Mouse (Mus musculus): ENCODE results near the gene Abcc9. TPM values are rescaled to one million over a fixed set of nuclear protein-coding genes. Genes with fewer than 3 reads are reported as not detected.

Abcc9 gene
- polyA plus RNA-seq (2011; ENCODE audit: insufficient read length, low read depth, missing spikeins) = 1.0 and 2.3 TPM in 2 replicates

- H3K27ac ChIP-seq (ENCODE audit: insufficient read depth, low read length) = no peak within 1 kb of the TSS
- H3K4me3 ChIP-seq (ENCODE audit: insufficient read depth, low read length) = peak within 1 kb of the TSS; percentile 19
Observed at GRCm38 (mm10) chr6:142701652-142702637, at the start of gene Abcc9. Gene Abcc9 (minus strand): TSS chr6:142702315.

DNA sequence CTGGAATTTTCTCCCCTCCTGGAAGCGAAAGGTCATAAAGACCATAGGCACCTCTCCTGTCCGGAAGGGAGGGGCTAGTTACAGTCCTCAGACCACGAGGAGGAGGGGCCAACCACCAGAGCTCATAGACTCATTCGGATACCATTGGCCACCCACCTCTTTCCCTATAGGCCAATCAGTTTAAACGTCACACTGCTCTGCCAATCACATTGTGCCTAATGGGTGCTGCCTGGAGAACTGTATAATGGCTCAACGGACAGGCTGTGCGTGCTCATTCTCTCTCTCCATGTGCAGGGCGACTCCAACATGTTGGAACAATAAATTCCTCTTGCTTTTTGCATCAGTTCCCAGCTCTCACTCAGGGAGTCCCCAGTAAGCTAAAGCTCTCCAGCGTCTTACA is 49.2 kb upstream of the Abcc9 start:
- Histone ChIP-seq H3K4me3 (ENCODE audit: insufficient read depth, low read length) (no peak overlapping the region), H3K27ac (ENCODE audit: insufficient read depth, low read length) (no peak overlapping the region), H3K4me1 (ENCODE audit: control insufficient read depth, insufficient read depth, low read length) (no peaks in the 10 kb centered on the region)
- no peak for TF ChIP-seq CTCF (IDR thresholded peaks at IDR 0.05; ENCODE audit: borderline replicate concordance, insufficient read depth, low read length)
- TF ChIP-seq POLR2A (IDR thresholded peaks at IDR 0.05; ENCODE audit: low read depth, low read length) = no peak

More at GRCm38 (mm10) chr6:142701652-142702637, at the start of gene Abcc9:
- no peak for TF ChIP-seq POLR2A (IDR thresholded peaks at IDR 0.05; ENCODE audit: low read depth, low read length)
- TF ChIP-seq CTCF (IDR thresholded peaks at IDR 0.05; ENCODE audit: borderline replicate concordance, insufficient read depth, low read length) = no peak
- H3K4me1 ChIP-seq (ENCODE audit: control insufficient read depth, insufficient read depth, low read length) = no peaks in the 10 kb centered on the region

DNA sequence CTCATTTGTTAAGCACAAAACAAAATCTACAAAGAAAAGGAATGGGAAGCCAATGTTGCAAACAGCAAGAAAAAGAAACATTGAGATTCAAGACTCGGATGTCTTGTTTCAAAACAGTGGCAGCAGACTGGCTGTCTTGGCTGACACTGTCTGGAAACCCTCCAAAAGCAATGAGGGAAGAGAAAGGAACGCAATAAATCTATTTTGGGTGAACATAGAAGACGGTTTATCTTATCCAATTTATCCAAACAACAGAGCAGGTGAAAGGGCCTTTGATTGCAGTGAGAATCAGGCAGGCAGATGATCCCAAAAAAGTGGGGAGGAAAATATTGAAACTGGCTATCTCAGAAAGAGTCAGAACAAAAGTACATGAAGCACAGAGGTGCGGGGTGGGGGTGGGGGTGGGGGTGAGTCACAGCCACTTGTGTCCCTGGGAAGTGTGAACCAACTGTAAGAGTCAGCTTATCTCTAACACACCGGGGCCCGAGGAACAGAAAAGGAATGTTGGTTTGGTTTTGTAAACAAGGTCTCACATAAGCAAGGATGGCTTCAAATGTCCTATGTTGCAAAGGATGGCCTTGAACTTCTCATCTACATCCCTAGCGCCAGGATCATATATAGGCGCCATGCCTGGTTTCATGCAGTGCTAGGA is 46.1 kb upstream of the Abcc9 start:
- H3K4me3 ChIP-seq (ENCODE audit: insufficient read depth, low read length) = no peak overlapping the region
- no peak for TF ChIP-seq CTCF (IDR thresholded peaks at IDR 0.05; ENCODE audit: borderline replicate concordance, insufficient read depth, low read length)
- no peak for TF ChIP-seq POLR2A (IDR thresholded peaks at IDR 0.05; ENCODE audit: low read depth, low read length)
- no peaks in the 10 kb centered on the region for H3K4me1 ChIP-seq (ENCODE audit: control insufficient read depth, insufficient read depth, low read length)
- no peak overlapping the region for H3K27ac ChIP-seq (ENCODE audit: insufficient read depth, low read length)

DNA sequence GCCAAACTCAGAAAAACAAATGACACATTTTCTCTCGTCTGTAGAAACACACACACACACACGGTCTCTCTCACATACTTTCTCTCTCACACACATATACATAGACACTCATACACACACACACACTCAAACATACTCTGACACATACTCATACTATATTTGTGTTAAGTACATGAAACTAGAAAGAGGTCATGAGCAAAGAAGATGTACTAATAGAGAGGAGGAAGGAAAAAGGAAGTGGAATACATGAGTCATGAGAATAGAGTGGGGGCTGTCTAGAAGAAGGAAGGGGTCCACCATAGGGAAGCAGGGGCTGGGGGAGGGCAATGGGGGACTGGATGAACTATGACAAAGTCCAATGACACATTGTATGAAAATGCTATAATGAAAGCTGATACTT is 45.0 kb upstream of the Abcc9 start:
- H3K4me1 ChIP-seq (ENCODE audit: control insufficient read depth, insufficient read depth, low read length) = no peaks in the 10 kb centered on the region
- H3K4me3 ChIP-seq (ENCODE audit: insufficient read depth, low read length) = no peak overlapping the region
- H3K27ac ChIP-seq (ENCODE audit: insufficient read depth, low read length) = no peak overlapping the region
- TF ChIP-seq POLR2A (IDR thresholded peaks at IDR 0.05; ENCODE audit: low read depth, low read length) (no peak), CTCF (IDR thresholded peaks at IDR 0.05; ENCODE audit: borderline replicate concordance, insufficient read depth, low read length) (no peak)

- H3K27ac ChIP-seq (ENCODE audit: insufficient read depth, low read length) = no peak overlapping the region
- TF ChIP-seq POLR2A (IDR thresholded peaks at IDR 0.05; ENCODE audit: low read depth, low read length) (no peak), CTCF (IDR thresholded peaks at IDR 0.05; ENCODE audit: borderline replicate concordance, insufficient read depth, low read length) (no peak)
Observed at GRCm38 (mm10) chr6:142746765-142747164, 44.6 kb upstream of the Abcc9 start.

DNA sequence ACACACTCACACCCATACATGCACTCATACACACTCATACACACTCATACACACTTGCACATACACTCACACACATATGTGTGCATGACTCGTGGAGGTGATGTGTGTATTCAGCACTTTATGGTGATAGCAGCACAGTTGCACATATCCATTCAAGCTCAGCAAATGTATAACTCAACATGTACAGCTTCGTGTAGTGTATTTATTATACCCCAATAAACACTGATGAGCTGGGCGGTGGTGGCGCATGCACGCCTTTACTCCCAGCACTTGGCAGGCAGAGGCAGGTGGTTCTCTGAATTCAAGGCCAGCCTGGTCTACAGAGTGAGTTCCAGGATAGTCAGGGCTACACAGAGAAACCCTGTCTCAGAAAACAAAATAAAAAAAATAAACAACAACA is 43.4 kb upstream of the Abcc9 start:
- no peaks in the 10 kb centered on the region for H3K4me1 ChIP-seq (ENCODE audit: control insufficient read depth, insufficient read depth, low read length)
- no peak overlapping the region for H3K27ac ChIP-seq (ENCODE audit: insufficient read depth, low read length)
- no peak for TF ChIP-seq CTCF (IDR thresholded peaks at IDR 0.05; ENCODE audit: borderline replicate concordance, insufficient read depth, low read length)
- TF ChIP-seq POLR2A (IDR thresholded peaks at IDR 0.05; ENCODE audit: low read depth, low read length) = no peak
- H3K4me3 ChIP-seq (ENCODE audit: insufficient read depth, low read length) = no peak overlapping the region

More at GRCm38 (mm10) chr6:142746765-142747164, 44.6 kb upstream of the Abcc9 start:
- H3K4me3 ChIP-seq (ENCODE audit: insufficient read depth, low read length) = no peak overlapping the region
- H3K4me1 ChIP-seq (ENCODE audit: control insufficient read depth, insufficient read depth, low read length) = no peaks in the 10 kb centered on the region

DNA sequence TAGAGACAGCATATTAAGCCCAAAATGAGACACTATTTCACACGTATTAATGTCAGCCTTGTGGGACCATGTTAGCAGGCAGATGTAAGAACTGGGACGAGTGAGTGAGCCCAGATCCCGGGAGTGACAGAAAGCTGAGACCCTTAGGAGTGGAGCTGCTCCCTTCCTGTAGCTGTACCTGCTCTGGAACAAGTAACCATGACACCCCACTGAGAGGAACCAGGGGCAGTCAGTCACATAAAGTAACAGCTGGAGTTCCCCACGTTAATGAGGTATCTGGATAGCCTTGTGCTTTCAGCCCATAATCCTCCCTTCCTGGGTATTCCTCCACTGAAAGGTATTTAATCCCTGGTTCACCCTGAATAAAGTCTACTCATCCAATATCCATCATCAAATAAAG is 41.1 kb upstream of the Abcc9 start:
- TF ChIP-seq POLR2A (IDR thresholded peaks at IDR 0.05; ENCODE audit: low read depth, low read length) (no peak), CTCF (IDR thresholded peaks at IDR 0.05; ENCODE audit: borderline replicate concordance, insufficient read depth, low read length) (no peak)
- no peak overlapping the region for H3K27ac ChIP-seq (ENCODE audit: insufficient read depth, low read length)

GRCm38 (mm10) chr6:142741763-142742162 is 39.6 kb upstream of the Abcc9 start:
- TF ChIP-seq POLR2A (IDR thresholded peaks at IDR 0.05; ENCODE audit: low read depth, low read length) = no peak
- no peak for TF ChIP-seq CTCF (IDR thresholded peaks at IDR 0.05; ENCODE audit: borderline replicate concordance, insufficient read depth, low read length)
- no peaks in the 10 kb centered on the region for H3K4me1 ChIP-seq (ENCODE audit: control insufficient read depth, insufficient read depth, low read length)
- H3K4me3 ChIP-seq (ENCODE audit: insufficient read depth, low read length) = no peak overlapping the region
- no peak overlapping the region for H3K27ac ChIP-seq (ENCODE audit: insufficient read depth, low read length)

More for the DNA sequence above, 41.1 kb upstream of the Abcc9 start:
- H3K4me3 ChIP-seq (ENCODE audit: insufficient read depth, low read length) = no peak overlapping the region
- no peaks in the 10 kb centered on the region for H3K4me1 ChIP-seq (ENCODE audit: control insufficient read depth, insufficient read depth, low read length)

DNA sequence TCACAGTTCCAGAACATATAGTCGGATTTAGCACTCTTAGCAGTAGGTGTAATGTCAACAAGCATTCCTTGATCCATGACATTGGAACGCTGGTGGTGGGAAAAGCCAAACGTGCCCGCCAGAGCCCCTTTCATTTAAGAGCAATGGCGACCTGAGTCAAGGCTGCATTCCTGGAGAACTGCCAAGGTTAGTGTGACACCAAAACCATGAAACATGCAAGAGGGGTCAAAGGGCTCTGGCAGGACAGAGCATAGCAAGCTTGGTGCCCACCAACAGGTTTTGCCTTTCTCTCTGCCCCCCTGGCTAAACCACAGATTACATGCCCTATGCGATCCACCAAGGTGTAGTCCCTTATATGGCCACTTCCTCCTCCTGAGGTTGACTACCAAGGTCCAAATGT is 36.5 kb upstream of the Abcc9 start:
- H3K27ac ChIP-seq (ENCODE audit: insufficient read depth, low read length) = no peak overlapping the region
- TF ChIP-seq POLR2A (IDR thresholded peaks at IDR 0.05; ENCODE audit: low read depth, low read length) (no peak), CTCF (IDR thresholded peaks at IDR 0.05; ENCODE audit: borderline replicate concordance, insufficient read depth, low read length) (no peak)
- no peaks in the 10 kb centered on the region for H3K4me1 ChIP-seq (ENCODE audit: control insufficient read depth, insufficient read depth, low read length)
- no peak overlapping the region for H3K4me3 ChIP-seq (ENCODE audit: insufficient read depth, low read length)

All from embryonic fibroblast, embryonic 13.5 days (primary cell).